Mouse (Mus musculus) lung, adult 2 months (tissue): ENCODE data around the gene Meis2.

Experiments
- CTCF ChIP-seq: fragments of 200-500 bp; IDR thresholded peaks from 2 replicates; pipeline ENCODE4 v1.5.1; 2011; ENCODE audit warnings: mild to moderate bottlenecking, low read length, control low read depth; ENCODE audit not compliant: insufficient read depth
- POLR2A ChIP-seq: fragments of 200-500 bp; IDR thresholded peaks from 2 replicates; pipeline ENCODE4 v1.6.1; 2011; ENCODE audit warnings: low read depth, mild to moderate bottlenecking, control low read depth, low read length, borderline replicate concordance; ENCODE audit errors: extremely low read depth

DNA sequence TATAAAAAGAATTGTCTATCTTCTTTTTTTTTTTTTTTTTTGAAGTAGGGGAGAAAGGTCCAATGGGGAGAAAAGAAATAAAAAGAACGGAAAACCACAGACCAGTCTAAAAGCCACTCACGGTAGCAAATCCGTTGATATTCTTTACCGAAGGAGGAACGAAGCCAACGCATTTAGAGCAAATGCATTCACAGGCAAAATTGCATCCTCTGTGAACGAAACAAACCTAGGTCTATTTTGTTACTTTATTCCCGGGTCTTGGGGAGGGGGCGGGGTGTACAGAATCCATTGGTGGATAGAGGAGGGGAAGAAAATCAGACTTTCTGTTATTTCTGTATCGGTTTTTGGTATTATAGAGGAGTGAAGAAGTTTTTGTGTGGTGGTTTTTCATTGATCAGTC lies 206.7 kb downstream of the Meis2 start:
- TF ChIP-seq POLR2A (no peak), CTCF (no peak)
